Mouse (Mus musculus): ENCODE data around the gene Anks1b. TPM values are rescaled to one million over a fixed set of nuclear protein-coding genes. Genes with fewer than 3 reads are reported as not detected.

Anks1b gene
- polyA plus RNA-seq, 1 experiment from 2014 or later, result 1.5 TPM

DNA sequence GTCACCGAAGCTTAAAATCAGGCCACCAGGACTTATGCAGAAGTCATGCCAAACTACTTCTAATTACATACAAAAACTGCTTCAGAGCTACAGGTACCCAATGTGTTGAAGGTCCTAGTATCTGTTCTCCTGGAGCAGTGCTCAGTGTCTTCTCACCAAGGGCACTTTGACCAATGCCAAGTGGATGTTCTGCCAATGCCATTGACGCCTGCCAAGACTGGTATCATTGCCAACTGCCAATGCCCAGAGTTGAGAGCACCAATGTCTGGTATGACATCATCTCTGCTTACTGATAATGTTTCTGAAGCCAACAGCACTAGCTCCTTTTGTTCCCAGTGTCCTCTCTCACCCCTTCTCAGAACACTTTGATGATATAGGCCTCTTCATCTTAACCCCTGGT, 793.4 kb downstream of the Anks1b start:
- Histone ChIP-seq H3K4me1 (ENCODE audit: control insufficient read depth, insufficient read depth, low read length) (no peaks in the 10 kb centered on the region), H3K36me3 (ENCODE audit: control insufficient read depth, insufficient read depth, low read length) (no peaks in the 10 kb centered on the region), H3K27ac (ENCODE audit: low read length) (no peak overlapping the region), H3K4me2 (replicated peaks; ENCODE audit: low read depth, low read length) (no peak overlapping the region), H3K9me3 (ENCODE audit: control insufficient read depth, low read depth, low read length) (no peaks in the 10 kb centered on the region), H3K9ac (replicated peaks; ENCODE audit: low read depth, low read length) (no peak overlapping the region), H3K27me3 (ENCODE audit: control insufficient read depth, insufficient read depth, low read length) (no peaks in the 10 kb centered on the region), H3K4me3 (ENCODE audit: low read depth, low read length) (no peak overlapping the region)
- no peak for ATAC-seq (ENCODE audit: insufficient number of reproducible peaks, insufficient read depth, low FRiP score, low read depth)
- 86% methylated on average over 2 of the region's 2 CpGs for WGBS

DNA sequence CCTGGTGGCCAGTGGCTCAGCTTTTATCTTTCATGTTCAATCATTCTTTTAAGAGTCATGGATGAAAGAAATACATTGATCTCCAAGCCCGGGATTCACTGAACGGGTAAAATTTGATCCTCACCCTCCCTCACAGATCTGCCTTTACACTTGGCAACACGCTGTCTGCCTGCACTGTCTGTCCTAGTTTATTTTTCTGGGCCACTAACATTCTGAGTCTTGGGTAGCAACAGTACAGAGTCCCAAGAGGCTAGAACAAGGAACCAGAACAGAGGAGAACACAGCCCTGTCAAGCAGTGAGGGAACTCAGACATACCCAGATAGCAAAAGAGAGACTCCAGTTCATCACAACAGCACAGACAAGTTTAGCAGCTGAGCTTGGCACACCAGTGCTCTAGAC, 797.0 kb downstream of the Anks1b start:
- no peaks in the 10 kb centered on the region for H3K9me3 ChIP-seq (ENCODE audit: control insufficient read depth, low read depth, low read length)
- H3K4me3 ChIP-seq (ENCODE audit: low read depth, low read length), result no peak overlapping the region
- WGBS, result 84% methylated on average over 3 of the region's 3 CpGs
- no peaks in the 10 kb centered on the region for H3K4me1 ChIP-seq (ENCODE audit: control insufficient read depth, insufficient read depth, low read length)
- H3K9ac ChIP-seq (replicated peaks; ENCODE audit: low read depth, low read length), result no peak overlapping the region
- no peak overlapping the region for H3K27ac ChIP-seq (ENCODE audit: low read length)
- H3K36me3 ChIP-seq (ENCODE audit: control insufficient read depth, insufficient read depth, low read length), result no peaks in the 10 kb centered on the region
- no peak for ATAC-seq (ENCODE audit: insufficient number of reproducible peaks, insufficient read depth, low FRiP score, low read depth)
- no peaks in the 10 kb centered on the region for H3K27me3 ChIP-seq (ENCODE audit: control insufficient read depth, insufficient read depth, low read length)
- H3K4me2 ChIP-seq (replicated peaks; ENCODE audit: low read depth, low read length), result no peak overlapping the region

DNA sequence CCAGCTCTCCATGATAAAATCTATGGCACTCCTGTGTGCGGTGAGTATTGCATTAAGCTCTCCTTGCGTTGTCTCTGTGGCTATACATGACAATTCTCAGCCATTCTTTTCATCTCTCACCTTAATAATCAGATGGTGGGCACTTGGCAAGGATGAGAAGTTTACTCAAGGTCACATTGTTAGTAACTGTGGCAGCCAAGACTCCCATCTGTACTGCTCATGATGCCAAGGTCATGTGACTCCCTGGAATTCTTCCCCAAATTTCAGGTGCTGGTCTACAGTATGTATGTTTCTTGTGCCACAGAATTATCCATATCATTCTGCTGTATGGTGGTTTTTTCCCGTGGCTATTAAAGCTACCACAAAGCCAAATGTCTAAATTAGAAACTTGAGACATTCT, 798.8 kb downstream of the Anks1b start:
- 80% methylated on average over 3 of the region's 3 CpGs for WGBS
- Histone ChIP-seq H3K9me3 (ENCODE audit: control insufficient read depth, low read depth, low read length) (no peaks in the 10 kb centered on the region), H3K4me3 (ENCODE audit: low read depth, low read length) (no peak overlapping the region), H3K4me1 (ENCODE audit: control insufficient read depth, insufficient read depth, low read length) (no peaks in the 10 kb centered on the region), H3K4me2 (replicated peaks; ENCODE audit: low read depth, low read length) (no peak overlapping the region), H3K36me3 (ENCODE audit: control insufficient read depth, insufficient read depth, low read length) (no peaks in the 10 kb centered on the region), H3K27me3 (ENCODE audit: control insufficient read depth, insufficient read depth, low read length) (no peaks in the 10 kb centered on the region), H3K9ac (replicated peaks; ENCODE audit: low read depth, low read length) (no peak overlapping the region), H3K27ac (ENCODE audit: low read length) (no peak overlapping the region)
- ATAC-seq (ENCODE audit: insufficient number of reproducible peaks, insufficient read depth, low FRiP score, low read depth), result no peak

DNA sequence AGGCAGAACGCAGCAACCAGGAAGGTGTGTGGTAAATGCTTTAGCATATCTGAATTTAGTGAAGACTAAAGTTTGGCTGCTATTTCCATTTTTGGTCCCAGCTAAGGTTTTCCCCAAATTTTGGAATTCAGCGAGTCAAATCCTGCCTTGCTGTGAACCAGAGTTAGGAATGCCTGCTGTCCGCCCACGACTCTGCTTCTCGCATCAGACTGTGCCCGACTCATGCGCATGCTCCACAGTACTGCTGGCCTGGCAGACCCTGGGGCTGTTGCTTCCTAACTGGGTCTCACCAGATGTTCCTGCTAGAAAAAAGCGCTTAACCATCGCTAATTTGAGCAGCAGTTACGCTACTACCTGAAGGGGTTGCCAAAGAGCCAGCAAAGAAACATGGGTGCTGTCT, 801.1 kb downstream of the Anks1b start:
- H3K27me3 ChIP-seq (ENCODE audit: control insufficient read depth, insufficient read depth, low read length), result no peaks in the 10 kb centered on the region
- no peak overlapping the region for H3K9ac ChIP-seq (replicated peaks; ENCODE audit: low read depth, low read length)
- no peaks in the 10 kb centered on the region for H3K9me3 ChIP-seq (ENCODE audit: control insufficient read depth, low read depth, low read length)
- no peaks in the 10 kb centered on the region for H3K4me1 ChIP-seq (ENCODE audit: control insufficient read depth, insufficient read depth, low read length)
- no peaks in the 10 kb centered on the region for H3K36me3 ChIP-seq (ENCODE audit: control insufficient read depth, insufficient read depth, low read length)
- H3K4me3 ChIP-seq (ENCODE audit: low read depth, low read length), result no peak overlapping the region
- ATAC-seq (ENCODE audit: insufficient number of reproducible peaks, insufficient read depth, low FRiP score, low read depth), result no peak
- 83% methylated on average over 10 of the region's 10 CpGs for WGBS
- no peak overlapping the region for H3K4me2 ChIP-seq (replicated peaks; ENCODE audit: low read depth, low read length)
- no peak overlapping the region for H3K27ac ChIP-seq (ENCODE audit: low read length)

DNA sequence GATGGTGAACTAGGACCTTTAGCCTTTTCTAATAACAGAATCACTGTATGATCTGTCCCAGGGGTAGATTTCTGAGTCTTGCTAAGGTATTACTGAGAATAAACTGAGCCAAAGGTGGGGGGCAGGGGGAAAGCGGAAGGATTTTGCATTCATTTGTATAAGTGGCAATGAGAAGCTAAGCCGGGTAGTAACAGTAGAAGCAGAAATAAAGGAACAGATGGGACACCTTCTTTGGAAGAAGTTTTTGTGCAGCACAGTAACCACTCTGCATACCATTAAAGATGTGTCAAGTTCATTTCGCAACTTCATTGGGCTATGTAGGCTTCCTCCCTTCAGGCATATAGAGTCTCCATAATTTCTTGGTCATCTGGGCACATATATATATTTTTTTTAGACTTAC, 804.1 kb downstream of the Anks1b start:
- 94% methylated on average over 3 of the region's 3 CpGs for WGBS
- H3K4me1 ChIP-seq (ENCODE audit: control insufficient read depth, insufficient read depth, low read length), result no peaks in the 10 kb centered on the region
- H3K4me2 ChIP-seq (replicated peaks; ENCODE audit: low read depth, low read length), result no peak overlapping the region
- H3K9me3 ChIP-seq (ENCODE audit: control insufficient read depth, low read depth, low read length), result no peaks in the 10 kb centered on the region
- ATAC-seq (ENCODE audit: insufficient number of reproducible peaks, insufficient read depth, low FRiP score, low read depth), result no peak
- no peak overlapping the region for H3K27ac ChIP-seq (ENCODE audit: low read length)
- no peak overlapping the region for H3K4me3 ChIP-seq (ENCODE audit: low read depth, low read length)
- no peak overlapping the region for H3K9ac ChIP-seq (replicated peaks; ENCODE audit: low read depth, low read length)
- no peaks in the 10 kb centered on the region for H3K27me3 ChIP-seq (ENCODE audit: control insufficient read depth, insufficient read depth, low read length)
- no peaks in the 10 kb centered on the region for H3K36me3 ChIP-seq (ENCODE audit: control insufficient read depth, insufficient read depth, low read length)

DNA sequence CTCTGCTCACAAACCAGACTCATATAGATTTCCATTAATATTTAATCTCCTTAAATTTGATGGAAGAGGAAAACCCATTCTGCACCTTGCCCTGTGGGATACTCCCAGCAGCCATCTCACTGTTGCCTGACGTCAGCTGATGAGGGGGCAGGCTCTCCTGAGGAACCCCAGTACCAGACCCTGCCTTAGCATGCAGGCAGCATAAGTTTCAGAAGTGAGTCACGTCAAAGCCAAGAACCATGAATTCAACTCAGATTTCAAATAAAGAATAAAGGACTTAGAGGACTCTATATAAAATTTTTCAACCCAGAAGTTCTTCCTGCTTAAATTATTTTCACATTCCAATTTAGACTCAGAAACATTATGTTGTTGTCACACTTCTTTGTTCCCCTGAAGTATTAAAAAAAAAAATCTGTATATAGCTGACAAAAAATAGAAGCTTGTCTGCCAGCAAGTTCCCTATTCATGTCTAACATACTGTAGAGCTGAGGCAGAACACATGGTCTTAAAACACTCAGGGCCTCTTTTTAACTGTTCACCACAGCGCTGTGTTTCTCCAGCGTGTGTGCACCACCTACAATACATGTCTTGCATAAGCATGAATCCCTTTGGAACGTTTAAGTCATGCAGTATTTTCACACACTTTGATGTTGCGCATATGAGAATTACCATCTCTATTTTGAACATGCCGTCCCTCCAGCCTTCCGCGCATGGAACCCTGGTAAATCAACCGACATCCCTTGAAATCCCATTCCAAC, 806.6 kb downstream of the Anks1b start:
- no peak overlapping the region for H3K27ac ChIP-seq (ENCODE audit: low read length)
- H3K4me1 ChIP-seq (ENCODE audit: control insufficient read depth, insufficient read depth, low read length), result no peaks in the 10 kb centered on the region
- H3K4me2 ChIP-seq (replicated peaks; ENCODE audit: low read depth, low read length), result no peak overlapping the region
- H3K36me3 ChIP-seq (ENCODE audit: control insufficient read depth, insufficient read depth, low read length), result no peaks in the 10 kb centered on the region
- no peak overlapping the region for H3K4me3 ChIP-seq (ENCODE audit: low read depth, low read length)
- WGBS, result 91% methylated on average over 10 of the region's 10 CpGs
- H3K9me3 ChIP-seq (ENCODE audit: control insufficient read depth, low read depth, low read length), result no peaks in the 10 kb centered on the region
- no peaks in the 10 kb centered on the region for H3K27me3 ChIP-seq (ENCODE audit: control insufficient read depth, insufficient read depth, low read length)
- ATAC-seq (ENCODE audit: insufficient number of reproducible peaks, insufficient read depth, low FRiP score, low read depth), result no peak
- no peak overlapping the region for H3K9ac ChIP-seq (replicated peaks; ENCODE audit: low read depth, low read length)

DNA sequence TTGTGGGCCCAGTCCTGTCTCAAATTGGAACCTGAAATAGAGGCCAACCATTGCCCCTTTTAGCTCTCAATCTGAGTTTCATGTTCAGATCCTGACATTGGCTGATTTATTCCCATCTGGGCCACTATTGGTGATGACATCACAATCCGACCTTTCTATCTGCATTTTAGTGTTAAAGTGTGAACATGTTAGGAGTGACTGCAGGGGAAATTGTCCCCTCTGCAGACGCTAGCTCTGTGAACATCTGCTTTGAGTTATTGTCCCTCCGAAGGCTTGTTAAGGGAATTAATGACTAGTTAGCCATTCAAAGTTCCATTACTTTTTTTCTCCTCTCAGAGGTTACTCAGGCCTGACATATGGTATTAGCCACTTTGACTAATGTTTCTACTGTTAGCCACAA, 810.5 kb downstream of the Anks1b start:
- ATAC-seq (ENCODE audit: insufficient number of reproducible peaks, insufficient read depth, low FRiP score, low read depth), result no peak
- 30% methylated on average over 3 of the region's 3 CpGs for WGBS
- H3K27me3 ChIP-seq (ENCODE audit: control insufficient read depth, insufficient read depth, low read length), result no peaks in the 10 kb centered on the region

DNA sequence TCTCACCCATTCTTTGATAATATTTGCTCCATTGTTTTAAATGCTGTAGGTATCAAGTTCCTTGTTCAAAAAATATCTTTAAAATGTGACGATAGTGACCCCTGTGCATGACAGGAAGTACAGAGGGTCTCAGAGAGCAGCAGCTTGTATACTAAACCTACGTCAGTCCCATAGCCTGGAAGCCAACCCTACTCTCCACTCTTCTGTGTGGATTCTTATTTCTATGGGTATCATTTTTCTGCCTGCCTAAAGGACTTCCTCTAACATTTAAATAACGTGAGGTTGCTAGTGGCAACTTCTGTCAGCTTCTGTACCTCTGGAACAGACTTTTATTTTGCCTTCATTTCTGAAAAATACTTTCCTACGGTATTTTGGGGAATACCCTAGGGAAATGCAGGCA, 812.1 kb downstream of the Anks1b start:
- Histone ChIP-seq H3K27ac (ENCODE audit: low read length) (no peak overlapping the region), H3K4me3 (ENCODE audit: low read depth, low read length) (no peak overlapping the region), H3K4me2 (replicated peaks; ENCODE audit: low read depth, low read length) (no peak overlapping the region), H3K36me3 (ENCODE audit: control insufficient read depth, insufficient read depth, low read length) (no peaks in the 10 kb centered on the region), H3K27me3 (ENCODE audit: control insufficient read depth, insufficient read depth, low read length) (no peaks in the 10 kb centered on the region), H3K9ac (replicated peaks; ENCODE audit: low read depth, low read length) (no peak overlapping the region), H3K9me3 (ENCODE audit: control insufficient read depth, low read depth, low read length) (no peaks in the 10 kb centered on the region), H3K4me1 (ENCODE audit: control insufficient read depth, insufficient read depth, low read length) (no peaks in the 10 kb centered on the region)
- no peak for ATAC-seq (ENCODE audit: insufficient number of reproducible peaks, insufficient read depth, low FRiP score, low read depth)
- 60% methylated on average over 4 of the region's 4 CpGs for WGBS

More for the DNA sequence above, 810.5 kb downstream of the Anks1b start:
- Histone ChIP-seq H3K9me3 (ENCODE audit: control insufficient read depth, low read depth, low read length) (no peaks in the 10 kb centered on the region), H3K27ac (ENCODE audit: low read length) (no peak overlapping the region), H3K4me1 (ENCODE audit: control insufficient read depth, insufficient read depth, low read length) (no peaks in the 10 kb centered on the region), H3K9ac (replicated peaks; ENCODE audit: low read depth, low read length) (no peak overlapping the region), H3K36me3 (ENCODE audit: control insufficient read depth, insufficient read depth, low read length) (no peaks in the 10 kb centered on the region), H3K4me3 (ENCODE audit: low read depth, low read length) (no peak overlapping the region), H3K4me2 (replicated peaks; ENCODE audit: low read depth, low read length) (no peak overlapping the region)

DNA sequence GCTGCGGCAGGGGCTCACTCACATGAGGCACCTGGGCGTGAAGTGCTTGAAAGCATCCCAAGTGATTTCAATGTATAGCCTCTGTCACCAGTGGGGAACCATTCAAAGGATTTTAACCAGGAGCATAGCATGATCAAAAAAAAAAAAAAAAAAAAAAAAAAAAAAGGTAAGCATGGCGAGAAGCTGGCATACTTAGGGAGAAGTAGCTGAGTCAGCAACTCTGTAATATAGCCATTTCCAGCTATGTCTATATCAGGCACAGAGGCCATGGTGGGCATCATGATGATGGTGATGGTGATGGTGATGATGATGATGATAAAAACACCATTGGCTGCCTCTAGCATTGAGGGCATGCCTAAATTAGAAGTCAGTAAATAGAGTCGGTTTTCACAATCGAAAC, 814.8 kb downstream of the Anks1b start:
- Histone ChIP-seq H3K4me2 (replicated peaks; ENCODE audit: low read depth, low read length) (no peak overlapping the region), H3K9ac (replicated peaks; ENCODE audit: low read depth, low read length) (no peak overlapping the region), H3K4me1 (ENCODE audit: control insufficient read depth, insufficient read depth, low read length) (no peaks in the 10 kb centered on the region), H3K27ac (ENCODE audit: low read length) (no peak overlapping the region), H3K27me3 (ENCODE audit: control insufficient read depth, insufficient read depth, low read length) (no peaks in the 10 kb centered on the region), H3K9me3 (ENCODE audit: control insufficient read depth, low read depth, low read length) (no peaks in the 10 kb centered on the region), H3K36me3 (ENCODE audit: control insufficient read depth, insufficient read depth, low read length) (no peaks in the 10 kb centered on the region), H3K4me3 (ENCODE audit: low read depth, low read length) (no peak overlapping the region)
- WGBS, result 90% methylated on average over 5 of the region's 5 CpGs
- ATAC-seq (ENCODE audit: insufficient number of reproducible peaks, insufficient read depth, low FRiP score, low read depth), result no peak

Data from stomach, embryonic 14.5 days (tissue).